Mouse (Mus musculus): Measurements from ENCODE around the gene Crim1. TPM values are rescaled to one million over a fixed set of nuclear protein-coding genes. Genes with fewer than 3 reads are reported as not detected.

Gene Crim1
- total and polyA plus RNA-seq, 2 experiments from 2014 or later: 14.1 to 88.9 TPM

- Histone ChIP-seq H3K9me3 (ENCODE audit: low read length) (0 out of 2 replicates have a peak, but pooled peaks cover 3% of the 10 kb centered on the region), H3K27ac (ENCODE audit: low read depth, low read length) (no peak overlapping the region), H3K4me2 (ENCODE audit: low read depth) (no peak overlapping the region), H3K9ac (no peak overlapping the region), H3K36me3 (ENCODE audit: insufficient read depth) (0 out of 2 replicates have a peak, but pooled peaks cover 16% of the 10 kb centered on the region), H3K27me3 (ENCODE audit: insufficient read depth, low read length) (no peaks in the 10 kb centered on the region), H3K4me3 (ENCODE audit: low read depth, low read length) (no peak overlapping the region), H3K4me1 (ENCODE audit: insufficient read depth) (no peaks in the 10 kb centered on the region)
- DNase-seq (no peak), ATAC-seq (no peak)
- 91% methylated on average over 23 of the region's 23 CpGs for WGBS
- TF ChIP-seq CTCF (IDR thresholded peaks at IDR 0.05; ENCODE audit: low read depth): no peak
These were observed 164.7 kb downstream of the Crim1 start for GRCm38 (mm10) chr17:78364555-78365302.

- 89% methylated on average over 7 of the region's 7 CpGs for WGBS
- H3K9me3 ChIP-seq (ENCODE audit: low read length): 0 out of 2 replicates have a peak, but pooled peaks cover 3% of the 10 kb centered on the region
- no peak overlapping the region for H3K4me3 ChIP-seq (ENCODE audit: low read depth, low read length)
- no peak overlapping the region for H3K9ac ChIP-seq
- H3K27me3 ChIP-seq (ENCODE audit: insufficient read depth, low read length): no peaks in the 10 kb centered on the region
- ATAC-seq (no peak), DNase-seq (no peak)
- H3K4me2 ChIP-seq (ENCODE audit: low read depth): no peak overlapping the region
- 0 out of 2 replicates have a peak, but pooled peaks cover 17% of the 10 kb centered on the region for H3K36me3 ChIP-seq (ENCODE audit: insufficient read depth)
- H3K4me1 ChIP-seq (ENCODE audit: insufficient read depth): no peaks in the 10 kb centered on the region
- no peak for TF ChIP-seq CTCF (IDR thresholded peaks at IDR 0.05; ENCODE audit: low read depth)
- no peak overlapping the region for H3K27ac ChIP-seq (ENCODE audit: low read depth, low read length)
These were observed 166.0 kb downstream of the Crim1 start for GRCm38 (mm10) chr17:78366070-78366469.

GRCm38 (mm10) chr17:78368481-78368880 lies 168.4 kb downstream of the Crim1 start:
- H3K4me3 ChIP-seq (ENCODE audit: low read depth, low read length): no peak overlapping the region
- no peak overlapping the region for H3K4me2 ChIP-seq (ENCODE audit: low read depth)
- no peak overlapping the region for H3K9ac ChIP-seq
- 0 out of 2 replicates have a peak, but pooled peaks cover 17% of the 10 kb centered on the region for H3K36me3 ChIP-seq (ENCODE audit: insufficient read depth)
- no peaks in the 10 kb centered on the region for H3K4me1 ChIP-seq (ENCODE audit: insufficient read depth)
- H3K27me3 ChIP-seq (ENCODE audit: insufficient read depth, low read length): no peaks in the 10 kb centered on the region
- no peak for TF ChIP-seq CTCF (IDR thresholded peaks at IDR 0.05; ENCODE audit: low read depth)
- ATAC-seq (peak; percentile 75), DNase-seq (no peak)
- 44% methylated on average over 8 of the region's 8 CpGs for WGBS
- no peak overlapping the region for H3K27ac ChIP-seq (ENCODE audit: low read depth, low read length)
- H3K9me3 ChIP-seq (ENCODE audit: low read length): 0 out of 2 replicates have a peak, but pooled peaks cover 3% of the 10 kb centered on the region

- H3K4me2 ChIP-seq (ENCODE audit: low read depth): no peak overlapping the region
- 0 out of 2 replicates have a peak, but pooled peaks cover 3% of the 10 kb centered on the region for H3K9me3 ChIP-seq (ENCODE audit: low read length)
- H3K36me3 ChIP-seq (ENCODE audit: insufficient read depth): 0 out of 2 replicates have a peak, but pooled peaks cover 18% of the 10 kb centered on the region
- 100% methylated on average over 1 of the region's 1 CpGs for WGBS
- peak; percentile 52 for TF ChIP-seq CTCF (IDR thresholded peaks at IDR 0.05; ENCODE audit: low read depth)
- no peaks in the 10 kb centered on the region for H3K4me1 ChIP-seq (ENCODE audit: insufficient read depth)
- no peak overlapping the region for H3K4me3 ChIP-seq (ENCODE audit: low read depth, low read length)
- no peak for DNase-seq
- ATAC-seq: no peak
- no peak overlapping the region for H3K27ac ChIP-seq (ENCODE audit: low read depth, low read length)
- H3K27me3 ChIP-seq (ENCODE audit: insufficient read depth, low read length): no peaks in the 10 kb centered on the region
- no peak overlapping the region for H3K9ac ChIP-seq
These were observed 170.4 kb downstream of the Crim1 start for GRCm38 (mm10) chr17:78370445-78370844.

- H3K4me2 ChIP-seq (ENCODE audit: low read depth): no peak overlapping the region
- TF ChIP-seq CTCF (IDR thresholded peaks at IDR 0.05; ENCODE audit: low read depth): no peak
- H3K9me3 ChIP-seq (ENCODE audit: low read length): no peaks in the 10 kb centered on the region
- H3K4me1 ChIP-seq (ENCODE audit: insufficient read depth): no peaks in the 10 kb centered on the region
- no peak overlapping the region for H3K9ac ChIP-seq
- 95% methylated on average over 6 of the region's 6 CpGs for WGBS
- DNase-seq (no peak), ATAC-seq (no peak)
- H3K4me3 ChIP-seq (ENCODE audit: low read depth, low read length): no peak overlapping the region
- no peak overlapping the region for H3K27ac ChIP-seq (ENCODE audit: low read depth, low read length)
- no peaks in the 10 kb centered on the region for H3K27me3 ChIP-seq (ENCODE audit: insufficient read depth, low read length)
- H3K36me3 ChIP-seq (ENCODE audit: insufficient read depth): peaks cover 18% of the 10 kb centered on the region; the same call in 1 of the 2 replicates
These were observed 173.1 kb downstream of the Crim1 start for GRCm38 (mm10) chr17:78373174-78373573.

- WGBS: 91% methylated on average over 8 of the region's 8 CpGs
- Histone ChIP-seq H3K27me3 (ENCODE audit: insufficient read depth, low read length) (no peaks in the 10 kb centered on the region), H3K27ac (ENCODE audit: low read depth, low read length) (no peak overlapping the region), H3K9me3 (ENCODE audit: low read length) (no peaks in the 10 kb centered on the region), H3K4me3 (ENCODE audit: low read depth, low read length) (no peak overlapping the region), H3K4me2 (ENCODE audit: low read depth) (no peak overlapping the region), H3K36me3 (ENCODE audit: insufficient read depth) (peaks cover 17% of the 10 kb centered on the region; the same call in 1 of the 2 replicates), H3K9ac (no peak overlapping the region), H3K4me1 (ENCODE audit: insufficient read depth) (no peaks in the 10 kb centered on the region)
- DNase-seq (no peak), ATAC-seq (no peak)
- TF ChIP-seq CTCF (IDR thresholded peaks at IDR 0.05; ENCODE audit: low read depth): no peak
These were observed 173.8 kb downstream of the Crim1 start for GRCm38 (mm10) chr17:78373849-78374248.

GRCm38 (mm10) chr17:78374756-78375155 lies 174.7 kb downstream of the Crim1 start:
- DNase-seq: no peak
- Histone ChIP-seq H3K4me2 (ENCODE audit: low read depth) (no peak overlapping the region), H3K27me3 (ENCODE audit: insufficient read depth, low read length) (no peaks in the 10 kb centered on the region), H3K4me1 (ENCODE audit: insufficient read depth) (no peaks in the 10 kb centered on the region), H3K36me3 (ENCODE audit: insufficient read depth) (peaks cover 10% of the 10 kb centered on the region; the same call in 1 of the 2 replicates), H3K9ac (no peak overlapping the region), H3K27ac (ENCODE audit: low read depth, low read length) (no peak overlapping the region), H3K4me3 (ENCODE audit: low read depth, low read length) (no peak overlapping the region), H3K9me3 (ENCODE audit: low read length) (no peaks in the 10 kb centered on the region)
- no peak for ATAC-seq
- no peak for TF ChIP-seq CTCF (IDR thresholded peaks at IDR 0.05; ENCODE audit: low read depth)
- WGBS: 65% methylated on average over 10 of the region's 10 CpGs

Data from forebrain, postnatal 0 days (tissue).